Mouse (Mus musculus): ENCODE data around the gene Agap1.

DNA sequence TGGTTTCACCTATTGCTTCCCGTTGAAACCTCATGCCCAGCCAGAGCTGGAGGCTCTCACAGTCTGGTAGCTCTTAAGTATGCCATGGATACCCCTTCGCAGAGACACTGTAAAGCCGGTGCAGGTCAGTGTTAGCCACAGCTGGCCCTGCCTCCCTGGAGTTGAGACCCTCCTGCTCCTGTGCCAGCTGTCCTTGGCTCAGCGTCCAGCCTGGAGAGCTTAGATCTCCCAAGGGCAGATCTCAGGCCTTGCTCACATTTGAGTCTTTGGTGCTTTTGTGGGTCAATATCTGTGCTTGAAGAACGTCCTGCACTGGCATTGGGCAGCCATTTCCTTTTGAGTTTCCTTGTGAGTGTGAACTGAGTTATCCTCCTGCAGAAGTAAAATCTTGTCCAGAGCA, 7.3 kb downstream of the Agap1 start:
- TF ChIP-seq POLR2A (IDR thresholded peaks at IDR 0.05; ENCODE audit: control insufficient read depth, extremely low read depth, insufficient read depth, low read length, poor library complexity): no peak
- no peak for TF ChIP-seq CTCF (IDR thresholded peaks at IDR 0.05; ENCODE audit: borderline replicate concordance, control insufficient read depth, extremely low read depth, insufficient read depth, low read length, poor library complexity)

All from thymus, adult 2 months (tissue).